Mouse (Mus musculus) hindbrain, embryonic 12.5 days (tissue): Measurements from ENCODE around the gene Megf11. TPM values are rescaled to one million over a fixed set of nuclear protein-coding genes. Genes with fewer than 3 reads are reported as not detected.

Source experiments
- ATAC-seq: fragments of 200-750 bp; cut with Nextera tagmentation; 2 replicates; pipeline ENCODE4 v1.8.0; 2017; ENCODE audit warnings: moderate TSS enrichment; ENCODE audit not compliant: low FRiP score
- H3K27ac ChIP-seq: fragments of 300-500 bp; sonication (generic); 2 replicates; pipeline ENCODE4 v1.5.1; 2016; ENCODE audit warnings: mild to moderate bottlenecking
- H3K27me3 ChIP-seq: fragments of 300-500 bp; sonication (generic); 2 replicates; pipeline ENCODE4 v1.6.1; 2016; ENCODE audit warnings: mild to moderate bottlenecking
- H3K36me3 ChIP-seq: fragments of 300-500 bp; sonication (generic); 2 replicates; pipeline ENCODE4 v1.6.1; 2016; ENCODE audit warnings: mild to moderate bottlenecking
- H3K4me1 ChIP-seq: fragments of 300-500 bp; sonication (generic); 2 replicates; pipeline ENCODE4 v1.6.1; 2016
- H3K4me2 ChIP-seq: fragments of 300-500 bp; sonication (generic); replicated peaks from 2 replicates; pipeline ENCODE4 v1.6.1; 2016; ENCODE audit warnings: mild to moderate bottlenecking
- H3K4me3 ChIP-seq: fragments of 300-500 bp; sonication (generic); 2 replicates; pipeline ENCODE4 v1.5.1; 2016; ENCODE audit warnings: mild to moderate bottlenecking
- H3K9ac ChIP-seq: fragments of 300-500 bp; sonication (generic); 2 replicates; pipeline ENCODE4 v1.6.1; 2016; ENCODE audit warnings: mild to moderate bottlenecking, moderate library complexity
- H3K9me3 ChIP-seq: fragments of 300-500 bp; sonication (generic); replicated peaks from 2 replicates; pipeline ENCODE4 v1.6.1; 2016; ENCODE audit warnings: mild to moderate bottlenecking
- WGBS: fragments of 180-500 bp; shearing (Covaris S2); methylation state at CpG from one replicate; pipeline ENCODE4 v1.1.7; 2016; 5-methylcytosine and 5-hydroxymethylcytosine counted together
- polyA plus RNA-seq: library from polyadenylated mRNA; unstranded; fragments of >200 nt; fragmentation: Nextera tagmentation; extraction: Ambion mirVana; gene quantifications from 2 replicates; pipeline ENCODE4 v1.2.1, GENCODE M21; 2016

Gene Megf11
- polyA plus RNA-seq, 1 experiment from 2014 or later, result 8.0 TPM

GRCm38 (mm10) chr9:64534856-64535539, 149.6 kb downstream of the Megf11 start:
- H3K4me1 ChIP-seq, result peaks cover 7% of the 10 kb centered on the region
- no peaks in the 10 kb centered on the region for H3K36me3 ChIP-seq
- 88% methylated on average over 8 of the region's 8 CpGs for WGBS
- no peak overlapping the region for H3K4me3 ChIP-seq
- H3K27me3 ChIP-seq, result no peaks in the 10 kb centered on the region
- H3K9ac ChIP-seq, result no peak overlapping the region
- no peak for ATAC-seq
- H3K27ac ChIP-seq, result no peak overlapping the region
- no peaks in the 10 kb centered on the region for H3K9me3 ChIP-seq
- no peak overlapping the region for H3K4me2 ChIP-seq

GRCm38 (mm10) chr9:64537821-64538220, 152.4 kb downstream of the Megf11 start:
- Histone ChIP-seq H3K4me2 (no peak overlapping the region), H3K36me3 (no peaks in the 10 kb centered on the region), H3K27ac (no peak overlapping the region), H3K9ac (no peak overlapping the region), H3K9me3 (no peaks in the 10 kb centered on the region), H3K27me3 (no peaks in the 10 kb centered on the region), H3K4me3 (no peak overlapping the region), H3K4me1 (peaks cover 12% of the 10 kb centered on the region)
- WGBS, result 76% methylated on average over 4 of the region's 4 CpGs
- no peak for ATAC-seq

GRCm38 (mm10) chr9:64542246-64542645, 156.8 kb downstream of the Megf11 start:
- no peak overlapping the region for H3K27ac ChIP-seq
- WGBS, result 76% methylated on average over 4 of the region's 4 CpGs

GRCm38 (mm10) chr9:64543125-64543524, 157.7 kb downstream of the Megf11 start:
- Histone ChIP-seq H3K4me3 (no peak overlapping the region), H3K27ac (no peak overlapping the region), H3K9ac (no peak overlapping the region), H3K27me3 (no peaks in the 10 kb centered on the region), H3K36me3 (no peaks in the 10 kb centered on the region), H3K4me2 (no peak overlapping the region), H3K4me1 (peaks cover 15% of the 10 kb centered on the region), H3K9me3 (no peaks in the 10 kb centered on the region)
- no peak for ATAC-seq
- WGBS, result 50% methylated on average over 7 of the region's 7 CpGs

More at GRCm38 (mm10) chr9:64542246-64542645, 156.8 kb downstream of the Megf11 start:
- H3K9me3 ChIP-seq, result no peaks in the 10 kb centered on the region
- H3K4me3 ChIP-seq, result no peak overlapping the region
- H3K36me3 ChIP-seq, result no peaks in the 10 kb centered on the region
- 0 out of 2 replicates have a peak, but pooled peaks have one; percentile 13 for ATAC-seq
- H3K4me2 ChIP-seq, result no peak overlapping the region
- no peak overlapping the region for H3K9ac ChIP-seq
- H3K27me3 ChIP-seq, result no peaks in the 10 kb centered on the region
- H3K4me1 ChIP-seq, result peaks cover 15% of the 10 kb centered on the region

- Histone ChIP-seq H3K36me3 (no peaks in the 10 kb centered on the region), H3K4me1 (peaks cover 21% of the 10 kb centered on the region), H3K4me2 (no peak overlapping the region), H3K4me3 (no peak overlapping the region), H3K27me3 (no peaks in the 10 kb centered on the region), H3K27ac (0 out of 2 replicates have a peak overlapping the region, but pooled peaks have one; percentile 9), H3K9me3 (no peaks in the 10 kb centered on the region), H3K9ac (no peak overlapping the region)
- 54% methylated on average over 7 of the region's 7 CpGs for WGBS
- no peak for ATAC-seq
These were observed 161.0 kb downstream of the Megf11 start for GRCm38 (mm10) chr9:64546344-64546991.

GRCm38 (mm10) chr9:64548332-64548731, 162.9 kb downstream of the Megf11 start:
- WGBS, result 78% methylated on average over 6 of the region's 6 CpGs
- Histone ChIP-seq H3K36me3 (no peaks in the 10 kb centered on the region), H3K9me3 (no peaks in the 10 kb centered on the region), H3K4me2 (no peak overlapping the region), H3K4me3 (no peak overlapping the region), H3K9ac (no peak overlapping the region), H3K27ac (no peak overlapping the region), H3K4me1 (peaks cover 22% of the 10 kb centered on the region), H3K27me3 (no peaks in the 10 kb centered on the region)
- ATAC-seq, result no peak

GRCm38 (mm10) chr9:64551307-64551706, 165.9 kb downstream of the Megf11 start:
- WGBS, result 76% methylated on average over 1 of the region's 1 CpGs
- no peak for ATAC-seq

GRCm38 (mm10) chr9:64552046-64552445, 166.6 kb downstream of the Megf11 start:
- Histone ChIP-seq H3K36me3 (no peaks in the 10 kb centered on the region), H3K9ac (no peak overlapping the region), H3K4me3 (no peak overlapping the region), H3K9me3 (no peaks in the 10 kb centered on the region), H3K4me2 (no peak overlapping the region), H3K4me1 (peaks cover 35% of the 10 kb centered on the region), H3K27me3 (no peaks in the 10 kb centered on the region), H3K27ac (no peak overlapping the region)
- 57% methylated on average over 4 of the region's 4 CpGs for WGBS
- no peak for ATAC-seq

More at GRCm38 (mm10) chr9:64551307-64551706, 165.9 kb downstream of the Megf11 start:
- Histone ChIP-seq H3K4me1 (peaks cover 37% of the 10 kb centered on the region), H3K36me3 (no peaks in the 10 kb centered on the region), H3K9ac (no peak overlapping the region), H3K4me2 (no peak overlapping the region), H3K9me3 (no peaks in the 10 kb centered on the region), H3K4me3 (no peak overlapping the region), H3K27ac (no peak overlapping the region), H3K27me3 (no peaks in the 10 kb centered on the region)

- Histone ChIP-seq H3K4me2 (no peak overlapping the region), H3K27me3 (no peaks in the 10 kb centered on the region), H3K9ac (no peak overlapping the region), H3K4me3 (no peak overlapping the region), H3K27ac (no peak overlapping the region), H3K36me3 (no peaks in the 10 kb centered on the region), H3K4me1 (peaks cover 35% of the 10 kb centered on the region), H3K9me3 (no peaks in the 10 kb centered on the region)
- WGBS, result 62% methylated on average over 4 of the region's 4 CpGs
- no peak for ATAC-seq
These were observed 168.0 kb downstream of the Megf11 start for GRCm38 (mm10) chr9:64553441-64553840.

GRCm38 (mm10) chr9:64555620-64556019, 170.2 kb downstream of the Megf11 start:
- no peak overlapping the region; the same call in 1 of the 2 replicates for H3K9ac ChIP-seq
- no peaks in the 10 kb centered on the region for H3K27me3 ChIP-seq
- peaks cover 31% of the 10 kb centered on the region for H3K4me1 ChIP-seq
- H3K27ac ChIP-seq, result peak overlapping the region; percentile 30; the same call in 1 of the 2 replicates
- no peaks in the 10 kb centered on the region for H3K9me3 ChIP-seq
- H3K36me3 ChIP-seq, result no peaks in the 10 kb centered on the region
- no peak overlapping the region for H3K4me3 ChIP-seq
- peak; percentile 79 for ATAC-seq
- WGBS, result 38% methylated on average over 7 of the region's 7 CpGs
- H3K4me2 ChIP-seq, result no peak overlapping the region

- Histone ChIP-seq H3K27me3 (no peaks in the 10 kb centered on the region), H3K27ac (no peak overlapping the region), H3K4me2 (no peak overlapping the region), H3K36me3 (no peaks in the 10 kb centered on the region), H3K4me3 (no peak overlapping the region), H3K4me1 (peaks cover 24% of the 10 kb centered on the region), H3K9me3 (no peaks in the 10 kb centered on the region), H3K9ac (no peak overlapping the region)
- 83% methylated on average over 11 of the region's 11 CpGs for WGBS
- no peak for ATAC-seq
These were observed 171.8 kb downstream of the Megf11 start for GRCm38 (mm10) chr9:64557110-64557745.

GRCm38 (mm10) chr9:64557846-64558530, 172.6 kb downstream of the Megf11 start:
- Histone ChIP-seq H3K4me2 (no peak overlapping the region), H3K36me3 (no peaks in the 10 kb centered on the region), H3K4me3 (no peak overlapping the region), H3K27ac (no peak overlapping the region), H3K9me3 (0 out of 2 replicates have a peak, but pooled peaks cover 1% of the 10 kb centered on the region), H3K27me3 (no peaks in the 10 kb centered on the region), H3K9ac (no peak overlapping the region), H3K4me1 (peaks cover 23% of the 10 kb centered on the region)
- no peak for ATAC-seq
- WGBS, result 96% methylated on average over 7 of the region's 7 CpGs
